ENCODE assay signal across 16 mouse cellular contexts in the genomic region with DNA sequence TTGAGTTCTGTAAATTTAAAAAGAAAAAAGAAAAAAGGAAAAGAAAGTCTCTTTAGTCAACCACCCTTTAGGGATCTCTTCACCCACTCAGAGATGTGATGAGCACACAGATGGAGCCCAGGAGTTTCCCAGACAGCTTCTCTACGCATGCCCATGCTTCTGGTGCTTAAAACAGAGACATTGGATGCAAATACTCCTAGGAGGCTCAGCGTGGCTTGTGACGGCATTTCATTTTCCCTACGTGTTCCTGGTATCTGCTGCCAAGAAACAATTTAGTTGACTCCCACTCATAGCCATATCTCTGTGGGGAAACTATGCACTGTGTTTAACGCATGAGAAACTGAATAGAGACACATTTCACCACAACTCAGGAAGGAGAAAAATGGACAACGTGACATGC.
DNase-seq lines count a peak whose midpoint lies in the region; TF ChIP-seq lines count a peak whose summit lies in the region.
"Had no signal": no experiment of that assay in that cellular context is flagged by ENCODE, and none has a peak within 500 bp of the region (broad histone marks: within the 10 kb centered on the region; RNA-seq: fewer than 3 reads in every experiment).

No protein-coding gene starts in this region.

- no peaks in the 10 kb centered on the region for H3K79me2 ChIP-seq in heart, adult 2 months (replicated peaks; ENCODE audit: control insufficient read depth, insufficient read depth, low read length)

- no peak for TF ChIP-seq EP300 in heart, adult 2 months (IDR thresholded peaks at IDR 0.05; ENCODE audit: insufficient read depth, low read depth, low read length)

- DNase-seq in heart, adult 11 months = peak; percentile 45
- DNase-seq in heart, adult 2 months = no peak
- DNase-seq in layer of hippocampus, adult 11-12 months (ENCODE audit: low spot score) = peak; percentile 47
- DNase-seq in left cerebral cortex, adult 18-20 months (ENCODE audit: low spot score in 2 of 2) = peak; percentile 62 to 77
- DNase-seq in right cerebral cortex, postnatal 14 days = peak; percentile 23
- no peak for DNase-seq in lung, postnatal 4 days
- no peak for DNase-seq in cerebellum, adult 2 months
- no peak for DNase-seq in spleen, postnatal 10 days (ENCODE audit: low spot score in 2 of 2)
- DNase-seq: cerebellum, postnatal 36 days; kidney, adult 18-20 months; kidney, postnatal 36 days; lung, adult 18-20 months had no signal

- no peak overlapping the region for H3K27ac ChIP-seq in heart, adult 2 months
- H3K27ac ChIP-seq in cerebellum, adult 2 months (ENCODE audit: insufficient read depth, low read length) = no peak overlapping the region
- H3K27ac ChIP-seq: hindbrain, embryonic 15.5 days; limb, embryonic 15.5 days; midbrain, embryonic 15.5 days had no signal

- intact Hi-C loops in heart, adult 2 months (cut with DNase I) = no loop called here

- no peaks in the 10 kb centered on the region for H3K36me3 ChIP-seq in heart, adult 2 months (ENCODE audit: control insufficient read depth, insufficient read depth, low read length)
- H3K36me3 ChIP-seq: hindbrain, embryonic 15.5 days; limb, embryonic 15.5 days; midbrain, embryonic 15.5 days had no signal

- no peak for TF ChIP-seq CTCF in heart, adult 2 months (IDR thresholded peaks at IDR 0.05)
- TF ChIP-seq CTCF in cerebellum, adult 2 months (IDR thresholded peaks at IDR 0.05; ENCODE audit: borderline replicate concordance, insufficient read depth, low read depth, low read length) = no peak

- no peaks in the 10 kb centered on the region for H3K27me3 ChIP-seq in heart, adult 2 months (ENCODE audit: control insufficient read depth, insufficient read depth, low read length)
- no peaks in the 10 kb centered on the region for H3K27me3 ChIP-seq in cerebellum, adult 2 months (ENCODE audit: control insufficient read depth, insufficient read depth, low read length)
- H3K27me3 ChIP-seq: CH12.LX; hindbrain, embryonic 15.5 days; limb, embryonic 15.5 days; midbrain, embryonic 15.5 days had no signal

- WGBS in heart, adult 2 months = 43% methylated on average over 6 of the region's 6 CpGs
- 32% methylated on average over 6 of the region's 6 CpGs for WGBS in cerebellum, adult 2 months

- H3K9ac ChIP-seq in heart, adult 2 months (ENCODE audit: low read depth, low read length) = no peak overlapping the region
- H3K9ac ChIP-seq: hindbrain, embryonic 15.5 days; limb, embryonic 15.5 days; midbrain, embryonic 15.5 days had no signal

- TF ChIP-seq POLR2A in heart, adult 2 months (IDR thresholded peaks at IDR 0.05; ENCODE audit: insufficient read depth, low read depth, low read length) = no peak
- no peak for TF ChIP-seq POLR2A in cerebellum, adult 2 months (IDR thresholded peaks at IDR 0.05; ENCODE audit: borderline replicate concordance, insufficient read depth, low read length)

- H3K4me3 ChIP-seq in heart, adult 2 months = no peak overlapping the region
- H3K4me3 ChIP-seq in cerebellum, adult 2 months (replicated peaks; ENCODE audit: insufficient read depth, low read depth, low read length) = no peak overlapping the region
- H3K4me3 ChIP-seq: hindbrain, embryonic 15.5 days; limb, embryonic 15.5 days; midbrain, embryonic 15.5 days had no signal

- H3K4me1 ChIP-seq in heart, adult 2 months (ENCODE audit: control insufficient read depth, insufficient read depth, low read length) = no peaks in the 10 kb centered on the region
- no peaks in the 10 kb centered on the region for H3K4me1 ChIP-seq in cerebellum, adult 2 months (ENCODE audit: control insufficient read depth, insufficient read depth, low read length)
- H3K4me1 ChIP-seq: hindbrain, embryonic 15.5 days; limb, embryonic 15.5 days; midbrain, embryonic 15.5 days had no signal

Comparison
In these comparisons a context has a peak if more than half of its experiments do, and no peak if none do; other contexts are left out.
1. DNase-seq: peak in heart, adult 11 months (single experiment), layer of hippocampus, adult 11-12 months (single experiment), left cerebral cortex, adult 18-20 months (2 of 2) and right cerebral cortex, postnatal 14 days (single experiment); none in heart, adult 2 months (0 of 2), lung, postnatal 4 days (0 of 2), cerebellum, adult 2 months (0 of 2) and spleen, postnatal 10 days (0 of 2).